Mouse (Mus musculus) layer of hippocampus, adult 18-20 months (tissue): Measurements from ENCODE around the gene Prokr2. TPM values are rescaled to one million over a fixed set of nuclear protein-coding genes. Genes with fewer than 3 reads are reported as not detected.
"Not testable (repeated sequence)": the region's sequence is repeated elsewhere in the genome, so short reads cannot be mapped to it uniquely, and the experiment has no call there.

ENCODE experiments used
- DNase-seq, 2 experiments: peaks; one replicate each; pipeline ENCODE4 v3.0.0; 2022; ENCODE audit warnings: low spot score in 2 of 2
- total RNA-seq, 2 experiments: library from RNA; stranded (reverse); gene quantifications; 2 replicates each; pipeline ENCODE4 v1.2.3; 2021

Prokr2 gene
- total RNA-seq, 2 experiments from 2014 or later, result 1.9 TPM

DNA sequence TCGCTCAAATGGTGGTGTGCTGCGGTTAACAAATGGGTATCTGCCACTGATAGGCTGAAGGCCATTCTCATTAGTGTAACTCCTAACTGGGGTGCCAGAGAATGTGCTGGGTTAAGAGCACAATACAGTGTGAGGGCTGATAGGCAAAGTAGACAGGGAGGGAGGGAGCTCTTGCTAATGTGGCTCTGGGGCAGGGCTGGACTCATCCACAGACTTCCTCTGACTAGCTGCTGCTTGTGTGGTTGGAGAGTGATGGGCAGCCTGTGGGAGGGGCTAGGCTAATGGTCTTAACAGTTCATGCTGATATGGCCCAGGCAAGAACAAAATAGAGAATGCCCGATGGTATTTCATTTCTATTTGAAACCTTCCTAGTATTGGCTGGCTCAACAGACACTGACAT is 44.0 kb downstream of the Prokr2 start:
- DNase-seq, result no peak

DNA sequence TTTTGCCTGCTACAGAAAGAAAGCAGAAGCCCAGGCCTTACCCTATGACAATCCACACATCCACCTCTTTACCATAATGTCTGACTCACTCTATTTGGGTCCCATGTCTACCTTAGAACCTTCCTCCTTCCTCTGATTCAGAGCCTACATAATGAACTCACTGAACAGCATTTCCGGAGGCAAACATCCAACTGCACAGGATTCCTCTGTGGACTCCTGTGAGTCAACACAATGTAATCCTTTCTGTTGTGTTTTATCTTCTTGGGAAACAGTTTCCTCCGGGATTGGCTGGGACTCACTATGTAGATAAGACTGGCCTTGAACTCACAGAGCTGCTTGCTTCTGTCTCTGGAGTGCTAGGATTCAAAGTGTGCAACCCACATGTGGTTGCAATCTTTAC is 44.9 kb downstream of the Prokr2 start:
- no peak for DNase-seq

DNA sequence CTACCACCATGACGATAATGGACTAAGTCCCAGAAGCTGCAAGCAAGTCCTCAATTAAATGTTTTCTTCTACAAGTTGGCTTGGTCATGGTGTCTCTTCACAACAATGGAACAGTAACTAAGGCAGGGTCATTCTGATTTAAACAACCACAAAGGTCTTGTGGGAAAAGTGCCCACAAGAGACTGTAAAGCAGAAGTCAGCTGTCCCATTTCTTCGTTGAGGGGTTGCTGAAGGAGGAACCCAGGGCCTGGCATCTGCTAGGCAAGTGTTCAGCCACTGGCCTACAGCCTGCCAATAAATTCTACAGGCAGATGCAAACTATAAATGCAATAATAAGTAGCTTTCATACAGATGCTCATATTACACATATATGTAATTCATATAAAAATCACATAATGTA is 48.0 kb downstream of the Prokr2 start:
- no peak for DNase-seq

DNA sequence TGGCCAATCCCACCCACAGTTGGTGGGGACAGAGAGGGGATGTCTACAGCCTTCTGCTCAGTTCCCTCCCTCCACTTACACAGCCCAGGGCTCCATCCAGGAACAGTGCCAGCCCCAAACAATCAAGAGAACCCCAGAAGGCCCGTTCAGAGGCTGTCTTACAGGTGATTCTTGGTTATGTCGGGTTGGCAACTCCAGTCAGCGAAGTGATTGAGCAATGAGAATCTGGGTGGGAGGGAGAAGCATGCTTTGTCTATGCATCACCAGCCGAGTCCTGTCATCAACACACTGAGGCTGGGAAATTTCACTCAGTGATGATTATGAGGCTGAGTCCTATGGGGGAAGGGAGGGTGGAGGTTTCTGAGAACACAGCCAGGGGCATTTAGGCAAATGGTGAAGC is 61.7 kb downstream of the Prokr2 start:
- DNase-seq, result no peak

DNA sequence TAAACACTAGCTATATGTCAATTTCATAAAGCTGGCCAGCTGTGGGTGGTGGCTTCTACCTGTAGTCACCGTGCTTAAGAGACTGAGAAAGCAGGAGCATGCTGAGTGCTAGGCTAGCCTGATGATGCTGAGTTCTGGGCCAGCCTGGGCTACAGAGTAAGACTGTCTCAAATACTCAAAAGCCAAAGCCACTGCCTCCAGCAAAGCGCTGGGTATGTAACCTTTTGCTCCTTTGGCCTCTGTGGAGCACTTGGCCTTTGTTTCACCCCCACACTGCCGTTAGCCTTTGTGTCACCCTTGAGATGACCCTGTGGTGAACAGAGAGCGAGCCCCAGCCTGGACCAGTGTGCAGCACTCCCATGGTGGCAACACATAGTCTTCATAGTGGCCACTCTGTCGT is 64.7 kb downstream of the Prokr2 start:
- no peak for DNase-seq

DNA sequence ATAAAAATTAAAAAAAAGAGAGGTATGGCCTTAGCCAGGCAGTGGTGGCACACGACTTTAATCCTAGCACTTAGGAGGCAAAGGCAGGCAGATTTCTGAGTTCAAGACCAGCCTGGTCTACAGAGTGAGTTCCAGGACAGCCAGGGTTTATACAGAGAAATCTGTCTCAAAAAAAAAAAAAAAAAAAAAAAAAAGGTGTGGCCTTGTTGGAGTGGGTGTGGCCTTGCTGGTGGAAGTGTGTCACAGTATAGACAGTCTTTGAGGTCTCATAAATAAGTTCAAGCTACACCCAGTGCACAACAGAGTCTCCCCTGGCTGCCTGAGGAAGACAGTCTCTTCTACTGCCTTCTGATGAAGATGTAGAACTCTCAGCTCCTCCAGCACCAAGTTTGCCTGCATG is 68.1 kb downstream of the Prokr2 start:
- DNase-seq, result no peak

DNA sequence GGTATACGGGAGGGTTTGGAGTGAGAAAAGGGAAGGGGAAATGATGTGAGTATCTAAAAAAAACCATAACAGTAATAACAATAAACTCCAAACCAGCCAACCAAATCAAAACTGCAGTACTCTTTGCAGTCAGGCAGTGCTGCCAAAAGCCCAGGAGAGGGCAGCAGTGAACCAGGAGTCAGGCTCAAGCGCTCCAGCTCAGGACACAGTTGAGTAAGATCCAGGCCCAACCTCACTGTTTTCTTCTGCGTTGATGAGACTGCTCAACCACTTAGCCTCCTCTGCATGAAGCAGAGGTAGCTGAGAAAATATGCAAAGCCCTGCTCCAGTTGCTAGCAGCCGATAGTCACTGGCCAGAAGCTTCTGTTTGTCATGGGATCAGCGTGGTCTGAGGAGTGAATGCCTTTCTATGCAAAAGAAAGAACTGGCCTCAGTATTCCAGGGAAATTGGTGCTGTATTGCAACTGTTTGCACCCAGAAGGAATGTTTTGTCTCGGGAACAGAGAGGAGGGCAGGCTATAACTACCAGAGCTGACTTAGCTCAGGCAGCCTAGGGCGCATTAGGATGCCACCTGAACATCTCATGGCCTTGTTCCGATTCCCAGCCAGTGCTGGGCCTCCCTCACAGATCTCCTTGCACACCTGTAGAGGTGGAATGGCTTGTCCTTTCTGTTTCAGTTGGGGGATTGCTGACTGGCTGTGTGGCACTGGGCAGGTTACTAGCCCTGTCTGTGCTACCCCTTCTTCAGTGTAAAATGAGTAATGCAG is 69.0 kb downstream of the Prokr2 start:
- peak; percentile 62 to 84 for DNase-seq

DNA sequence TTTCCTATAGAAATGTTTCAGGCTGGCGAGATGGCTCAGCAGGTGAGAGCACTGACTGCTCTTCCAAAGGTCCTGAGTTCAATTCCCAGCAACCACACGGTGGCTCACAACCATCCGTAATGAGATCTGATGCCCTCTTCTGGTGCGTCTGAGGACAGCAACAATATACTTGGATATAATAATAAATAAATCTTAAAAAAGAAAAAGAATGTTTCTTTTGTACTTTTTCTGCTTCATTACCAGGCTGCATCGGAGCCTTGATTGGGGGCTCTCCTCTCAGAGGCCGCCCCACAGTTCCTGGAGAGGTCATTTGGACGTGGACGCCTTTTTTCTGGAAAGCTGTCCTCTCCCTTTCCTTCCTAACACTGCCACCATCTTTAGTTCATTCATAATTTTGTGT is 71.2 kb downstream of the Prokr2 start:
- not testable (repeated sequence) for DNase-seq

DNA sequence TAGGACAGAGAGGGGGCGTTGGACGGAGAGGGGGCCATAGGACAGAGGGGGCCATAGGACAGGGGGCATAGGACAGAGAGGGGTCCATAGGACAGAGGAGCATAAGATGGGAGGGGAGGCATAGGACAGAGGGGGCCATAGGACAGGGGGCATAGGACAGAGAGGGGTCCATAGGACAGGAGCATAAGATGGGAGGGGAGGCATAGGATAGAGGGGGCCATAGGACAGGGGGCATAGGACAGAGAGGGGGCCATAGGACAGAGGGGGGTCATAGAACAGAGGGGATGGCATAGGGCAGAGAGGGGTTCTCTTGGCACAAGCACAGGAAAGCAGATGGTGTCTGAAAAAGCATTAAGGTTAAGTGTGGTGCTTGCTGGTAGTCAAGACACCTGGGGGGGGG is 71.7 kb downstream of the Prokr2 start:
- no peak for DNase-seq

DNA sequence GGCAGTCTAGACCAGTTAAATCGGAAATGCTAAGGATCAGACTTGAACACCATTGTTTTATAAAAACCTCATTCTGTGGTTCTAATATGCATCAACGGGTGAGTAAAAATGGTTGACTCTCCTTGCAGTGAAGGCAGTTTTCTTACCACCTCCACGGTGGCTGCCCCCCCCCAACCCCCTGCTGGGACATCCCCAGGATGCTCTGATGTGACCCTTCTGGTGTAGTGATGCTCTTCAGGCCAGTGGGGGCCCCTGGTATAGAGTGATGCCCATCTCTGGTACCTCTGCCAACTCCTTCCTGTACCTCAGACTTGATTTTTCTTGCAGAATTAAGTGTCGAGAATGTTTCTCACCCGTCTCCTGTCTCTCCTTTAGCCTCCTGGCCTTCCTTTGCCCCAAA is 72.6 kb downstream of the Prokr2 start:
- no peak for DNase-seq

DNA sequence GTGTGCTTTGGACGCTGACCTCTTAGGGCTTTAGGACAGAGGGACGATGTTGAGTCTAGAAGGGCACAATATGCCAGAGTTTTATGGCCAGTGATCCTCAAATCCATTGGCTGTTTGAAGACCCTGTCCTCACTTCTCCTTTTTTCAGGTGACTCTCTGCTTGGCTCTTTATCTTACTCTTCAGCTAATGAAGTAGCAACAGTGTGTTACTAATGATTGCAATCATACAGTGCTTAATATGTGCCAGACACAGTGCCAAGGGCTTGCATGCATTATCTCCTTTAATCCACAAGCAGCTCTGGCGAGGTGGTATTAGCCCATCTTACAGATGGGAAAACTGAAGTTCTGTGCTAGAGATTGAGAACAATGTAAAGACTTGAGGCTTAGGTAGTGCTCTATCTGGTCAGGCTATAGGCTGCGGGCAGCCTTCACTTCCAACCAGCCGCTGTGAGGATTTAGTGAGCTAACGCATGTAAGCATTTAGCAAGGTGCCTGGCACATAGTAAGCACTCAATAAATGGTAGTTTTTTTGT is 75.8 kb downstream of the Prokr2 start:
- DNase-seq, result no peak

DNA sequence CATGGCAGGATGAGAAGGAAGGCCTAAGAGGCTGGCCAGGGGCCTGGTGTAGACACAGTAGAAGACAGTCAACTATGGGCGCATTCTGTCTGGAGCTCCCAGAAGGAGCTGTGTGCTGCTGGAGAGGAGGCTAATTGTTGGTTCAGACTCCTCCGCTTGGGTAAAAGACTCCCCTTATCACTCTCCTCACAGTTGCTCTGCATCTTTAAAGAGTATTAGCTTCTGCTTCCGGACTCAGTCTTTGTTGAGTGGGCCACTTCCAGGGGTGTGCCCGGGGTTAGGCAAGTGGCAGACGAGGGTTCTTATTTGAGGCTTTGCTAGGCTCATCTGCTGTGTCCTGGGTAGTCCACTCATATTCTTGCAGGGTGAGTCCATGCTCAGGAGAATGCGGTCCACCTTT is 76.4 kb downstream of the Prokr2 start:
- DNase-seq, result no peak

DNA sequence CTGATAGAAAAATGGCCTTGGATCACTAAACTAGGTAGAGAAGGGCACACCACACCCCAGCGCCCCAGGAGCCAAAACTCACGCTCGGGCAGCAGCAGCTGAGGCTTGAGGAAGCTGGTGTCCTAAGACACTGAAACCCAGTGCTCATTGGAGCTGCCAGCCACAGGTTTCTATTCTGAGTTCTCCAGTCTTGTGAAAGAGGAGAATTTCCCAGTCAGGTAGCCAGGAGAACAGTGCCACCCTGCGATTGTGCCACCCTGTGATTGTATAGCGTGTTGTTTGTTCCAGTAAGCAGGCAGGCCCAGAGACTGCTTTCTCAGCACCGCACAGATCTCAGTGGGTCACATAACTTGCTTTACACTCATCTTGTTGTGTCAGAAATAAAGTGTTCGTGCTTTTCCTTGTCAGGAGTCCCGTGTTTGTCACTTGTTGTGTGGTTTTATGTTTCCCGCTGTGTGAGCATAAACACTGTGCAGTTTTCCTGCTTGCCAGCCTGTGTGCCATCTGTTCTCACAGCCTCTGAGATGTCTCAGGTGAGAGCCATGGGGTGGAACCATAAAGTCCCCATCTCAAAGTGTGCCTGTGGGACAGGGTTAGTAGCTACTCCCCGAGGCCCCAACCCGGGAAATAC is 77.9 kb downstream of the Prokr2 start:
- DNase-seq, result no peak

DNA sequence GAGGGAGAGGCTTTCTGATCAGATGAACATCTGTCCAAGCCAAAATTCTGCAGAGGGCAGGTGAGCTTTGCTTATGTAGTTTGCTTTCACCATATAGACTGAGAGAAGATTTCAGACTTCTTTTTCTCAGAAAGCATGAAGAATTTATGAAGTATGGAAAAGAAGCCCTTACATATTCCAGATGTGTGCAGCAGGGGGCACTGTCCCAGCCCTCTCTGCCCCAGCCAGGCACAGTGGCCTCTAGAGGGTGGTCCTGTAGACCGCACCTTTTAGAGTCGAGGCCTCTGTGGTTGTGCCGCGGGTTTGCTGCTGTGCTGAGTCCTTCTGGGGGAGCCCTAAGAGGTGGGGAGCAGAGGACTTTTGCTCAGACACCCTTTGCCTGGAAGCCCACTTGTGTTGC is 79.3 kb downstream of the Prokr2 start:
- no peak for DNase-seq

DNA sequence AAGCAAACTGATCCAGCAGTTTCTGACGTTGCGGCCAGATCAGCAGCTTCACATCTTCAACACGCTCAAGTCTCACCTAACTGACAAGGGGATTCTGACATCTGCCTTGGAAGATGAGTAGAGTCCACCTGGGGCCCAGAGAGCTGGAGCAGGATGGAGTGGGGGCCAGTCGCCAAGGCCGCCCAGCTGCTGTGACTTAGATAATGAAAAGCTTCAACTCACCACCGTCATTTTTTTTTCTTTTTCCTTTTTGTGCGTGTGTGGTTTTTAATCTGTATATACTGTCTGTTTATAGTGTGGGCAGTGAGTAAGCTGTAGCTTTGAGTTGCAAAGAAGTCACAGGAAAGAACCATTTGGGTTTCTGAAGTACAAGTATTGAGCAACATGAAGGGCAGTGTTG is 80.1 kb downstream of the Prokr2 start:
- DNase-seq, result no peak

DNA sequence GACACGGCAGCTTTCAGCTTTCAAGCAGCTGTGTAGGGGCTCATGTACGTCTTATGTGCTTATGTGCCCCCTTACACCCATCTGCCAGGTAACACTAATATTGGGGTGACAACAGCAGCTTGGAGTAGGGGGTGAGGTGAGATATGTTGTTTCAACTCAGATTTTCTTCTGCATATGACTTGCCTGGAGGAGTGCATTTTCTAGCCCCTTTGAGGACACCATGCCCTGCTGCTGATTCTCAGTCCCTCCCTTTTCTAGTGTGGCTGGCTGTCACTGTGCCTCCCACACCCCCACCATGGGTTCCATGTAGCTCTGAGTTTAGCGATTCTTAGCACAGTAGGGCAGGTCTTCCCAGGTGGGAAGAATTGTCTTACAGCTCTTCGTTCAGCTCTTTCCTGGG is 83.8 kb downstream of the Prokr2 start:
- no peak for DNase-seq

DNA sequence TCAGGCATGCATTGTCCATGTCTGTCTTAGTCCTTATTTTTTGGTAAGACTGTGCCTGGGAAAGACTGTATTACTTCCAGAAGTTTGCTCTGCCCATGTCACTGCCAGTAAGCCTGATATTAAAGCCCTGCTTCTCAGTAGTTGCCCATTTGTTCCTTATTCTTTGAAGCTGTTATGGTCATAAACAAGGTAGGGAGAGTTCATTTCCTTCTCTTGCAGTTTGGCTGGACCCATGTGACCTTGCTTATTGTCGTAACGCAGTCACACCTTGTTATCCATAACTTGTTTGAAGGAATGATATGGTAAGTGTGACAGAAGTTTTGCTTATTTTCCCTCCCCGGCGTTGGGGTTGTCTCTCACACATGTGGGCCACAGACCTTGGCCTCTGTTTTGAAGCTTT is 87.0 kb downstream of the Prokr2 start:
- no peak for DNase-seq

DNA sequence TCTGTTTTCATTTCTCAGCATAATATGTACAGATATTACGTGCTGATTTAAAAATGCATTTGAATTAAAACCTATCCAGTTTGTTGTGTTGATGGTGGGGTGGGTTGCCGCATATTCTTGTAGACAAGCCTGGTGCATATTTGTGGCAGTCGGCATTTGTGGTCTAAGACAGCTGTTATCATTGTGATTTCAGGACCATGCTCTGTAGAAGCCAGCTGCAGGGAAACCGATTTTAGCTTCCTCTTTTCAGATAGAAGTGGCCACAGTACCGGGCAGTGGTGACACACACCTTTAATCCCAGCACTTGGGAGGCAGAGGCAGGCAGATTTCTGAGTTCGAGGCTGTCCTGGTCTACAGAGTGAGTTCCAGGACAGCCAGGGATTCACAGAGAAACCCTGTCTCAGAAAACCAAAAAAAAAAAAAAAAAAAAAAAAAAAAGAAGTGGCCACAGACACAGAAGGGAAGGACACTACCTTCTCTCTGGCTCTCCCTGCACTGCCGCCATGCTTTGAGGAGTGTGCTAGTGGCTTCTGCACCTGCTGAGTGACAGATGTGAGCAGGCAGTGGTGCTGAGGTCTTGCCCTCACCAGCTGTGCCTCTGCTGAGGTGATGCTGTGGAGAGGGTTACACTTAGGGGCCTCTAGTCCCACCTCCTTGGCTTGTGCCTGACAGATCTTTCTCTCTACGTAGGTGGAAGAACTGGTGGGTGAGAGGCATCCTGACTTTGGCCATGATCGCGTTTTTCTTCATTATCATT is 91.4 kb downstream of the Prokr2 start:
- no peak for DNase-seq

DNA sequence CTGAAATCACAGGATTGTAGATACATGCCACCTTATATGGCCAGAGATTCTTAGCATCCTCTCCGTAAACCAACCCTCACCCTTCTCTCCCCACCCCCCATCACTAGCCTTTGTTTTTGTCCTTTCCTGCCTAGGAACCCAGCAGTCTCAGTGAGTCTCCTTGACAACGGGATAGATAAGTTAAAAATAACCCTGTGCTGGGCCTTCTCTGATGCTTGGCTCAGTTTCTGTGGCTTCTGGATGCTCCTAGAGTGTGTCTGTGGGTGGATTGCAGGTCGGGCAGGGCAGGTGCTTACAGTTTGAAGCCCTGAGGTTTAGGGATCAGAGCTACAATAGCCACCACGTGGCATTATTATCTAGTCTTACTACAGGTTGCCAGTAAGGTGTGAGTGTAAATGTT is 93.2 kb downstream of the Prokr2 start:
- DNase-seq, result peak; percentile 31 to 79

DNA sequence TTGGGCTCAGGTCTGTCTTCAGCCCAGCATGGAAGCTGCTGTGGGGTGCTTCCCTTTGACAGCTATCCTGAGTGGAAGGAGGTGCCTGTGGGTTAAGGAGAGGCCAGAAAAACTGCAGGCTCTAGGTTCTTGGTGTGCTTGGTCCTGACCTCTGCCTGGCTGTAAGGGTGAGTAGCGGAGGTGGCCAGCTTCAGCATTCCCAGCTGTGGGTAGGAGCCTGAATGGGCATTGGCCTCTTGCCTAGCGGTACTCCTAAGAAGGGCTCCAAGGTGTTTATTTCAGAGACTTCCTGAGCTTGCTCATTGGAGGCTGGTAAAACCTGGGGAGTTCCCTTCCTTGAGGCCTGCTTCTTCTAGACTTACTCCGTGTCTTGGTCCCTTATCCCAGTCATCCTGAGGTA is 94.0 kb downstream of the Prokr2 start:
- no peak for DNase-seq

DNA sequence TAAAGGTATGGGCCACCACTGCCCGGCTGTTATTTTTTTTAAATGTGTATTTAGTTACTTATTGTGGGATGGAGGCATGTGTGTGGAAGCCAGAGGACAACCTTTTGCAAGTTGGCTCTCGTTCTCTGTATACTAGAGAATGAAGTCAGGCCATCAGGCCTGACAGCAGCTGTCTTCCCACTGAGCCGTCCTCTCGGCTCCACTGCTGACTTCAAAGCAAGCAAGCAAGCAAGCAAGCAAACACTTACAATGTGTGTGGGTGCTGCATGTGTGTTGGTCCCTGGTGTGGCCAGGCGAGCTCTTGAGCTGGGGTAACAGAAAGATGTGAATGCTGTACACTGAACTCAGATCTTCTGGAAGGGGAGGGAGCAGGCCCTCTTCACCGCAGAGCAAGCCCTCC is 94.4 kb downstream of the Prokr2 start:
- DNase-seq, result no peak

DNA sequence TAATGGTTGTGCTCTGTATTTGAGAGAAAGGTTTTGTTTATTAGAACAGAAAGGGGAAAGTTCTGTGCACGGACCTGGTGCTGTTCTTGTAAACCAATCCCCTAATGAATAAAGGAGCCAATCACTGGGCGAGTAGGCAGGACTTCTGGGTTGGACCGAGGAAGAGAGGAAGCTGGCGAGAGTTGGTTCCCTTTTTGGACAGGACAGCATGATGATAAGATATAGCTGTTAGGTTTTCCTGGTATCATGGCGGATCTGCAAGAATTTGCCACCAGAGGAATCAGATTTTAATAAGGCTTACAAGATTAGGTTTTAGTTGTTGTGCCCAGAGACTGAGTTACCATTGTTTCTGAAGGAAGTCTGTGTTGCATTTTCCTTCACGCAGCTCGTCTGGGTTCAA is 96.0 kb downstream of the Prokr2 start:
- DNase-seq, result not testable (repeated sequence)
